Mouse (Mus musculus) liver, embryonic 14.5 days (tissue): ENCODE results near the gene Hspa12a.

ENCODE experiments used
- CTCF ChIP-seq: IDR thresholded peaks from 2 replicates; pipeline ENCODE4 v1.5.1; 2016; ENCODE audit warnings: antibody characterized with exemption, low read depth, control low read depth
- EP300 ChIP-seq: IDR thresholded peaks from 2 replicates; pipeline ENCODE4 v1.6.1; 2016; ENCODE audit warnings: antibody characterized with exemption, low read depth

GRCm38 (mm10) chr19:58954779-58955178 lies 11.3 kb upstream of the Hspa12a start:
- TF ChIP-seq EP300 (no peak), CTCF (no peak)
